Mouse (Mus musculus) intestine, postnatal 0 days (tissue): ENCODE results near the gene Phf12. TPM values are rescaled to one million over a fixed set of nuclear protein-coding genes. Genes with fewer than 3 reads are reported as not detected.

Source experiments
- ATAC-seq: fragments of 200-750 bp; cut with Nextera tagmentation; 2 replicates; pipeline ENCODE4 v1.8.0; 2017; ENCODE audit warnings: mild to moderate bottlenecking, moderate TSS enrichment, moderate library complexity
- H3K27ac ChIP-seq: fragments of 300-500 bp; sonication (generic); 2 replicates; pipeline ENCODE4 v1.5.1; 2014; ENCODE audit warnings: mild to moderate bottlenecking, low read depth, low read length, moderate library complexity
- H3K27me3 ChIP-seq: fragments of 300-500 bp; sonication (generic); replicated peaks from 2 replicates; pipeline ENCODE4 v1.6.1; 2014; ENCODE audit warnings: low read length, mixed read lengths; ENCODE audit not compliant: control insufficient read depth, insufficient read depth
- H3K36me3 ChIP-seq: fragments of 300-500 bp; sonication (generic); 2 replicates; pipeline ENCODE4 v1.6.1; 2014; ENCODE audit warnings: mild to moderate bottlenecking, moderate library complexity; ENCODE audit not compliant: control insufficient read depth, insufficient read depth
- H3K4me1 ChIP-seq: fragments of 300-500 bp; sonication (generic); replicated peaks from 2 replicates; pipeline ENCODE4 v1.6.1; 2014; ENCODE audit warnings: antibody characterized with exemption, low read length, mixed read lengths; ENCODE audit not compliant: control insufficient read depth, insufficient read depth
- H3K4me2 ChIP-seq: fragments of 300-500 bp; sonication (generic); replicated peaks from 2 replicates; pipeline ENCODE4 v1.6.1; 2014; ENCODE audit warnings: low read depth, mild to moderate bottlenecking, moderate library complexity
- H3K4me3 ChIP-seq: fragments of 300-500 bp; sonication (generic); 2 replicates; pipeline ENCODE4 v1.5.1; 2014; ENCODE audit warnings: low read depth, low read length
- H3K9ac ChIP-seq: fragments of 300-500 bp; sonication (generic); 2 replicates; pipeline ENCODE4 v1.6.1; 2014; ENCODE audit warnings: mild to moderate bottlenecking, low read depth, low read length
- H3K9me3 ChIP-seq: fragments of 300-500 bp; sonication (generic); 2 replicates; pipeline ENCODE4 v1.6.1; 2016; ENCODE audit warnings: mixed run types; ENCODE audit not compliant: control insufficient read depth
- CTCF ChIP-seq: sonication (generic); IDR thresholded peaks from 2 replicates; pipeline ENCODE4 v1.5.1; 2016; ENCODE audit warnings: low read depth, mild to moderate bottlenecking, control low read depth, antibody characterized with exemption, moderate library complexity
- WGBS: fragments of 180-500 bp; shearing (Covaris S2); extraction: QIAGEN DNeasy Blood & Tissue Kit; methylation state at CpG from one replicate; pipeline ENCODE4 v1.1.7; 2014; 5-methylcytosine and 5-hydroxymethylcytosine counted together
- polyA plus RNA-seq: library from polyadenylated mRNA; unstranded; fragments of >200 nt; fragmentation: Nextera tagmentation; extraction: Ambion mirVana; gene quantifications from 2 replicates; pipeline ENCODE4 v1.2.1, GENCODE M21; 2015

Phf12 gene
- polyA plus RNA-seq, 1 experiment from 2014 or later: 7.2 TPM

DNA sequence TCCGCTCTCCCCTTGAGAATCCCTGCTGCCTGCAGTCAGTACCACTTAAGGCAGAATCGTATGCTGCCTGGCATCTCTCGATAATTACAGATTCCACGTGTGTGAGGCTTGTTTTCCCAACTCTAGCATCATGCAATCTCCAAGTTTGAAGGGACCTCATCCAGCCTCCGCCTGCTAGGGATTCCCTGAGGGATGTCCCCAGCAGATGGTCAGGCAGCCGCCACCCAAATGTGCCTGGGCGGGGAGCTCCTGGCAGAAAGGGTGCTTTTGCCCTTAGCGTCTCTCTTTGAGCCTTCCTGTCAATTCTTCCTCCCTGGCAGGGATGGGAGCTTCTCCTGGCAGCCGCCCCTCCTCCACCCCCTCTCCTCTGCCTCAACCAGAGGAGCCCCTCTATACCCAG, 22.4 kb upstream of the Phf12 start:
- Histone ChIP-seq H3K27ac (no peak overlapping the region), H3K27me3 (no peaks in the 10 kb centered on the region), H3K4me2 (no peak overlapping the region), H3K9ac (no peak overlapping the region), H3K4me3 (no peak overlapping the region), H3K9me3 (no peaks in the 10 kb centered on the region), H3K4me1 (no peaks in the 10 kb centered on the region), H3K36me3 (no peaks in the 10 kb centered on the region)
- no peak for ATAC-seq
- TF ChIP-seq CTCF: no peak
- 53% methylated on average over 9 of the region's 9 CpGs for WGBS

DNA sequence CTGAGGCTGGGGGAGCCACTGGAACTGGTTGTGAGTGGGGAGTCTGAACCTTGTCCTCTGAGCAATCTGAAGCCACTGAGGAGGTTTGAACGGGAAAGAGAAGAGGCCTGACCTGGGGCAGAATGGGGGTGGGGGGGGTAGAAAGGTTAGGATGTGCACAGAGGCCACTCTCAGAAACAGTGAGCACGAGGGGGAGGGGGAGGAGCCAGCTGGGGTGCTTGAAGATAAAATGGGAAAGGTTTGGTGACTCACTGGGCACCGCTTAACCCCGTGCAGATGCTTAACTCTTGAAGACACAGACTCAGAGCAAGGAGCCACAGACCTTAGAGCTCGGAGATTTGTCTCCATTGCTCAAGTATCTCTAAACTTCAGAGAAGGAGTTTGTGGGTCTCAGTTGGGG, 21.7 kb upstream of the Phf12 start:
- Histone ChIP-seq H3K27me3 (no peaks in the 10 kb centered on the region), H3K9ac (no peak overlapping the region), H3K36me3 (no peaks in the 10 kb centered on the region), H3K4me1 (no peaks in the 10 kb centered on the region), H3K27ac (no peak overlapping the region), H3K9me3 (no peaks in the 10 kb centered on the region), H3K4me2 (no peak overlapping the region), H3K4me3 (no peak overlapping the region)
- WGBS: 22% methylated on average over 5 of the region's 5 CpGs
- no peak for TF ChIP-seq CTCF
- ATAC-seq: 0 out of 2 replicates have a peak, but pooled peaks have one; percentile 23

DNA sequence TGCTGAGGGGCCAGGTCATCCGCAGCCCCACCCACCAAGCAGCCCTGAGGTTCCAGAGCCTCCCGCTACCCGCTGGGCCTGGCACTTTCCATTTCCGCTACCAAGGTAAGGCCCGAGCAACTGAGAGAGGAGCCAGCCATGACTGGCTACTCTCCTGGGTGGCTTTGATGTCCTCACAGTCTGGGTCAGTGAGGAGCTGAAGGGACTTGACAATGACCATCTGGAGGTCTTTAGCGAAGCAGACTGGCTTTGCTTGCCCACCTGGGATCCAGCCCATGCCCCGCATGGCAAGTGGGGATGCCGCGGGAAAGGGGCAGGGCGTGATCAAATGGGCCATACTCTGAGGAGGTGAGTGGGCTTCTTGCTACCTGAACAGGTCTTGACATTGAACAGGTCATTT, 19.6 kb upstream of the Phf12 start:
- Histone ChIP-seq H3K9me3 (no peaks in the 10 kb centered on the region), H3K36me3 (no peaks in the 10 kb centered on the region), H3K4me3 (no peak overlapping the region), H3K9ac (no peak overlapping the region), H3K27ac (no peak overlapping the region), H3K4me1 (no peaks in the 10 kb centered on the region), H3K27me3 (no peaks in the 10 kb centered on the region), H3K4me2 (no peak overlapping the region)
- TF ChIP-seq CTCF: no peak
- ATAC-seq: no peak
- 91% methylated on average over 10 of the region's 10 CpGs for WGBS

- Histone ChIP-seq H3K4me3 (no peak overlapping the region), H3K36me3 (no peaks in the 10 kb centered on the region), H3K9ac (no peak overlapping the region), H3K4me1 (no peaks in the 10 kb centered on the region), H3K9me3 (no peaks in the 10 kb centered on the region), H3K27ac (no peak overlapping the region), H3K27me3 (no peaks in the 10 kb centered on the region), H3K4me2 (no peak overlapping the region)
- 34% methylated on average over 19 of the region's 19 CpGs for WGBS
- ATAC-seq: no peak
- no peak for TF ChIP-seq CTCF
Measured at GRCm38 (mm10) chr11:77964415-77965095, 18.0 kb upstream of the Phf12 start.

- ATAC-seq: no peak
- 48% methylated on average over 17 of the region's 17 CpGs for WGBS
- H3K4me2 ChIP-seq: no peak overlapping the region
- H3K4me1 ChIP-seq: no peaks in the 10 kb centered on the region
- no peak overlapping the region for H3K27ac ChIP-seq
- no peaks in the 10 kb centered on the region for H3K27me3 ChIP-seq
- TF ChIP-seq CTCF: no peak
- H3K36me3 ChIP-seq: no peaks in the 10 kb centered on the region
- no peaks in the 10 kb centered on the region for H3K9me3 ChIP-seq
- H3K9ac ChIP-seq: no peak overlapping the region
- H3K4me3 ChIP-seq: no peak overlapping the region
Measured at GRCm38 (mm10) chr11:77965101-77966036, 17.2 kb upstream of the Phf12 start.

- no peak for TF ChIP-seq CTCF
- H3K4me2 ChIP-seq: no peak overlapping the region
- H3K9ac ChIP-seq: no peak overlapping the region
- no peaks in the 10 kb centered on the region for H3K27me3 ChIP-seq
- ATAC-seq: no peak
- no peaks in the 10 kb centered on the region for H3K9me3 ChIP-seq
- no peak overlapping the region for H3K4me3 ChIP-seq
- WGBS: 59% methylated on average over 5 of the region's 5 CpGs
- H3K4me1 ChIP-seq: no peaks in the 10 kb centered on the region
- H3K27ac ChIP-seq: no peak overlapping the region
- no peaks in the 10 kb centered on the region for H3K36me3 ChIP-seq
Measured at GRCm38 (mm10) chr11:77966037-77966391, 16.5 kb upstream of the Phf12 start.
